Mouse (Mus musculus) heart, adult 2 months (tissue): Measurements from ENCODE around the gene Olfr462. TPM values are rescaled to one million over a fixed set of nuclear protein-coding genes. Genes with fewer than 3 reads are reported as not detected.

ENCODE experiments used
- DNase-seq, 2 experiments: peaks; one replicate each; pipeline ENCODE4 v3.0.0; 2021
- H3K27ac ChIP-seq: fragments of 200-600 bp; 2 replicates; pipeline ENCODE4 v1.8.1; 2022
- H3K27me3 ChIP-seq: fragments of 200-500 bp; 2 replicates; pipeline ENCODE4 v1.6.1; 2012; ENCODE audit warnings: mild to moderate bottlenecking, low read length, inconsistent platforms, mixed read lengths; ENCODE audit not compliant: control insufficient read depth, insufficient read depth
- H3K36me3 ChIP-seq: fragments of 200-500 bp; 2 replicates; pipeline ENCODE4 v1.6.1; 2012; ENCODE audit warnings: low read length, inconsistent platforms; ENCODE audit not compliant: control insufficient read depth, insufficient read depth
- H3K4me1 ChIP-seq: fragments of 200-500 bp; 2 replicates; pipeline ENCODE4 v1.6.1; 2011; ENCODE audit warnings: low read length; ENCODE audit not compliant: control insufficient read depth, insufficient read depth
- H3K4me3 ChIP-seq: fragments of 200-600 bp; 2 replicates; pipeline ENCODE4 v1.8.1; 2022
- H3K79me2 ChIP-seq: fragments of 200-500 bp; replicated peaks from 2 replicates; pipeline ENCODE4 v1.6.1; 2012; ENCODE audit warnings: mild to moderate bottlenecking, inconsistent platforms, low read length, moderate library complexity, mixed read lengths; ENCODE audit not compliant: control insufficient read depth, insufficient read depth
- H3K9ac ChIP-seq: fragments of 200-500 bp; 2 replicates; pipeline ENCODE4 v1.6.1; 2012; ENCODE audit warnings: low read depth, mild to moderate bottlenecking, control low read depth, inconsistent platforms, low read length, mixed read lengths
- CTCF ChIP-seq: fragments of 200-600 bp; IDR thresholded peaks from 2 replicates; pipeline ENCODE4 v1.8.1; 2022; ENCODE audit warnings: antibody characterized with exemption, mild to moderate bottlenecking, moderate library complexity
- EP300 ChIP-seq: fragments of 200-500 bp; IDR thresholded peaks from 2 replicates; pipeline ENCODE4 v1.6.1; 2011; ENCODE audit warnings: low read depth, low read length, control low read depth; ENCODE audit not compliant: insufficient read depth
- POLR2A ChIP-seq: fragments of 200-500 bp; IDR thresholded peaks from 2 replicates; pipeline ENCODE4 v1.6.1; 2011; ENCODE audit warnings: mild to moderate bottlenecking, low read depth, low read length, control low read depth; ENCODE audit not compliant: insufficient read depth
- WGBS: fragments of 180-500 bp; shearing (Covaris S2); methylation state at CpG from one replicate; pipeline ENCODE4 v1.1.7; 2018; 5-methylcytosine and 5-hydroxymethylcytosine counted together
- intact Hi-C: fragments of 180-260 bp; cut with DNase I; formaldehyde crosslinking; loops from one replicate; pipeline ENCODE4 v1.15.1; 2025
- polyA plus RNA-seq: library from polyadenylated mRNA; depleted of rRNA; stranded (reverse); fragments of >200 nt; gene quantifications from 2 replicates; pipeline ENCODE4 v1.2.3, GENCODE M21; 2012; rRNA removed
- total RNA-seq, 2 experiments: library from RNA; stranded (reverse); gene quantifications; 2 replicates each; pipeline ENCODE4 v1.2.3; 2021

The Olfr462 gene
- total and polyA plus RNA-seq, 3 experiments: not detected

GRCm38 (mm10) chr11:87846968-87847600 lies 45.0 kb downstream of the Olfr462 start:
- Histone ChIP-seq H3K4me1 (no peaks in the 10 kb centered on the region), H3K4me3 (no peak overlapping the region)
- 76% methylated on average over 12 of the region's 12 CpGs for WGBS

GRCm38 (mm10) chr11:87841436-87841835 lies 50.6 kb downstream of the Olfr462 start:
- WGBS: 87% methylated on average over 3 of the region's 3 CpGs
- H3K36me3 ChIP-seq: no peaks in the 10 kb centered on the region
- no peaks in the 10 kb centered on the region for H3K4me1 ChIP-seq
- no peak overlapping the region for H3K4me3 ChIP-seq
- intact Hi-C loops: no loop called here
- TF ChIP-seq POLR2A: no peak
- no peak for TF ChIP-seq EP300
- TF ChIP-seq CTCF: no peak
- H3K9ac ChIP-seq: no peak overlapping the region
- no peaks in the 10 kb centered on the region for H3K79me2 ChIP-seq
- DNase-seq: no peak
- no peaks in the 10 kb centered on the region for H3K27me3 ChIP-seq
- no peak overlapping the region for H3K27ac ChIP-seq

More at GRCm38 (mm10) chr11:87846968-87847600, 45.0 kb downstream of the Olfr462 start:
- no peak overlapping the region for H3K27ac ChIP-seq
- TF ChIP-seq POLR2A (no peak), CTCF (no peak), EP300 (no peak)
- H3K79me2 ChIP-seq: no peaks in the 10 kb centered on the region
- H3K9ac ChIP-seq: no peak overlapping the region
- H3K36me3 ChIP-seq: no peaks in the 10 kb centered on the region
- DNase-seq: no peak
- no peaks in the 10 kb centered on the region for H3K27me3 ChIP-seq
- intact Hi-C loops: no loop called here

DNA sequence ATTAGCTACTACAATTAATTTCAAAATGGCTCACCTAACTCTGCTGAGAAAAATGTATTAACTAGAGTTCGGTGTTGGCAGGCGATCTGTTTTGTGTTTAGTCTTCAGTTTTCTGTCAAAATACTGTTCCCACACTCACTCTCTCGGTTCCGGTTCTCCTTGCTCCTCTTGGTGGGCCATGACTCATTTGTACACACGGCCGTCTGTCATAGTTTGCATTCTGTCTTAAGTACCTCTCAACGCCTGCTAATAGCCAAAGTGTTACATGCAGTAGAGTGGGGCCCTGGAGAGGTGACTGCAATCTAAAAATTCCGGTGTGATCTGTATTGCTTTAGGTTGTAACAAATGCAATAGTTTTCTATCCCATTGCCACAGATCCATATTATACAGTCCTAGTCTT lies 51.4 kb downstream of the Olfr462 start:
- Histone ChIP-seq H3K27me3 (no peaks in the 10 kb centered on the region), H3K9ac (no peak overlapping the region), H3K4me3 (no peak overlapping the region), H3K4me1 (no peaks in the 10 kb centered on the region), H3K27ac (no peak overlapping the region), H3K79me2 (no peaks in the 10 kb centered on the region), H3K36me3 (no peaks in the 10 kb centered on the region)
- TF ChIP-seq POLR2A: no peak
- no peak for TF ChIP-seq EP300
- no peak for TF ChIP-seq CTCF
- intact Hi-C loops: no loop called here
- WGBS: 56% methylated on average over 8 of the region's 8 CpGs
- no peak for DNase-seq

Other genes starting within 250 kb of the Olfr462 start
- gene Rnf43, start 229.5 kb downstream of the Olfr462 start, total RNA-seq: under 1 TPM; 0.42 to 0.45 TPM
- 0.15 and 0.31 TPM in 2 replicates for gene Rnf43, start 229.5 kb downstream of the Olfr462 start, polyA plus RNA-seq
- gene Supt4a, start 154.7 kb downstream of the Olfr462 start, total RNA-seq: 10 to 100 TPM; 41.4 to 44.6 TPM
- gene Supt4a, start 154.7 kb downstream of the Olfr462 start, polyA plus RNA-seq: 47.5 and 80.4 TPM in 2 replicates
- not detected for gene Tspoap1, start 131.7 kb downstream of the Olfr462 start, total RNA-seq
- gene Tspoap1, start 131.7 kb downstream of the Olfr462 start, polyA plus RNA-seq: 0.09 and 0.66 TPM in 2 replicates
- not detected for gene Mpo, start 98.7 kb downstream of the Olfr462 start, total RNA-seq
- gene Mpo, start 98.7 kb downstream of the Olfr462 start, polyA plus RNA-seq: 0.10 TPM in 1 of 2 replicates, not detected in the other
- gene Lpo, start 64.0 kb downstream of the Olfr462 start, total RNA-seq: not detected
- 0.04 TPM in 1 of 2 replicates, not detected in the other for gene Lpo, start 64.0 kb downstream of the Olfr462 start, polyA plus RNA-seq
- gene Mks1, start 39.1 kb downstream of the Olfr462 start, total RNA-seq: 1 to 10 TPM; 2.2 to 2.9 TPM
- 4.6 and 5.4 TPM in 2 replicates for gene Mks1, start 39.1 kb downstream of the Olfr462 start, polyA plus RNA-seq
- not detected for gene Epx, start 16.7 kb downstream of the Olfr462 start, total RNA-seq
- gene Epx, start 16.7 kb downstream of the Olfr462 start, polyA plus RNA-seq: not detected in 2 replicates
- not detected for gene Olfr463, start 5.1 kb upstream of the Olfr462 start, total RNA-seq
- not detected in 2 replicates for gene Olfr463, start 5.1 kb upstream of the Olfr462 start, polyA plus RNA-seq
- gene Olfr464, start 28.7 kb upstream of the Olfr462 start, total RNA-seq: not detected
- gene Olfr464, start 28.7 kb upstream of the Olfr462 start, polyA plus RNA-seq: not detected in 2 replicates
- gene Dynll2, start 95.3 kb upstream of the Olfr462 start, total RNA-seq: 100 to 1,000 TPM; 361 to 396 TPM
- 225 and 357 TPM in 2 replicates for gene Dynll2, start 95.3 kb upstream of the Olfr462 start, polyA plus RNA-seq
- gene Srsf1, start 155.1 kb upstream of the Olfr462 start, total RNA-seq: 10 to 100 TPM; 99.5 to 99.7 TPM
- gene Srsf1, start 155.1 kb upstream of the Olfr462 start, polyA plus RNA-seq: 39.3 and 86.5 TPM in 2 replicates
- gene Vezf1, start 176.0 kb upstream of the Olfr462 start, total RNA-seq: 10 to 100 TPM; 37.9 to 49.8 TPM
- gene Vezf1, start 176.0 kb upstream of the Olfr462 start, polyA plus RNA-seq: 22.6 and 34.5 TPM in 2 replicates
- gene Cuedc1, start 205.8 kb upstream of the Olfr462 start, total RNA-seq: 10 to 100 TPM; 49.8 to 55.0 TPM
- 36.2 and 38.7 TPM in 2 replicates for gene Cuedc1, start 205.8 kb upstream of the Olfr462 start, polyA plus RNA-seq